Mouse (Mus musculus) central nervous system, embryonic 11.5 days (tissue): ENCODE measurements around the gene Cep250. TPM values are rescaled to one million over a fixed set of nuclear protein-coding genes. Genes with fewer than 3 reads are reported as not detected.

ENCODE experiments used
- polyA plus RNA-seq: library from polyadenylated mRNA; depleted of rRNA; stranded (reverse); fragments of >200 nt; gene quantifications from 2 replicates; pipeline ENCODE4 v1.2.3, GENCODE M21; 2012; rRNA removed

Cep250 gene
- 30.5 and 45.1 TPM in 2 replicates for polyA plus RNA-seq

DNA sequence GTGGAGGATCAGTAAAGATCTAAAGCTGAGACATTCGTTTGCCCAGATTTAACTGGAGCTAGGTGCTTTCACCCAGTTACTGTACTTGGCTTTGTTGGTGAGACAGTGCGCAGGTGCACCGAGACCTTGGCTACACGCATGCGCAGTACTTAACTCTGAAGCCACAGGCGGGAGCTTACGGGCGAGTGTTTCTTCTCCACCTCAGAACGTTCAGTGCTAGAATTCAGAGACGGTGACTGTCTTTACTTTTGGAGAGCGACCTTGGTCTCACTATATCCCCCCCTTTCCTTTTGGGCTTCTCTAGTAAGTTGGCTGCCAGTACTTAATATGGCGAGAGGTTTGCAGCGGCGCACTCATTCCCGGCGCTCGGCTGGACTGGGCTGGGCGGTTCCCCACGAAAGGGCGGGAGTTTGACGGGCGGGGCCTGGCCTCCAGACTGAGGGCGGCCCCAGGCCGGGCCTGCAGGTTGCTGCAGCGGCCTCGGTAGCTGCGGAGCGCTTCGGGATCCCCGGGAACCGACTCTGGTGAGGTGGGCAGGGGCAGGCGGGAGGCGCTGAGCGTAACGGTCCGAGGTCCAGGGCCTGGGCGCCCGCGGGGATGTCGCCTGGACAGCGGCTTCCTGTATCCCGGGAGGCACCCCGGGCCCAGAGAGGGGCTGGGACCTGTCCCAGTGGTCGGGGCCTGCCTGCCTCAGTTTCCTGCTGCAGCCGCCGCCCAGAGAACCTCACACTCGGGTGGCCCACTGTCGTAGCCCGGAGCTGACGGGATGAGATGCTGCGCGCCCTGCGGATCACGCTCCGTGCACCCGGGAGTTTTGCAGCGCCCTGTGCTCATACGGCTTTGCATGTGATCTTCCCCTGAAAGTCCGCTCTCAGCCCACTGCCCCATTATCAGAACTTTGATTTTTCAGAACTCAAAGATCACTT, at the start of gene Cep250:
TSS of gene Cep250 (plus strand) at position 325 of the 926 bp plus-strand sequence.

DNA sequence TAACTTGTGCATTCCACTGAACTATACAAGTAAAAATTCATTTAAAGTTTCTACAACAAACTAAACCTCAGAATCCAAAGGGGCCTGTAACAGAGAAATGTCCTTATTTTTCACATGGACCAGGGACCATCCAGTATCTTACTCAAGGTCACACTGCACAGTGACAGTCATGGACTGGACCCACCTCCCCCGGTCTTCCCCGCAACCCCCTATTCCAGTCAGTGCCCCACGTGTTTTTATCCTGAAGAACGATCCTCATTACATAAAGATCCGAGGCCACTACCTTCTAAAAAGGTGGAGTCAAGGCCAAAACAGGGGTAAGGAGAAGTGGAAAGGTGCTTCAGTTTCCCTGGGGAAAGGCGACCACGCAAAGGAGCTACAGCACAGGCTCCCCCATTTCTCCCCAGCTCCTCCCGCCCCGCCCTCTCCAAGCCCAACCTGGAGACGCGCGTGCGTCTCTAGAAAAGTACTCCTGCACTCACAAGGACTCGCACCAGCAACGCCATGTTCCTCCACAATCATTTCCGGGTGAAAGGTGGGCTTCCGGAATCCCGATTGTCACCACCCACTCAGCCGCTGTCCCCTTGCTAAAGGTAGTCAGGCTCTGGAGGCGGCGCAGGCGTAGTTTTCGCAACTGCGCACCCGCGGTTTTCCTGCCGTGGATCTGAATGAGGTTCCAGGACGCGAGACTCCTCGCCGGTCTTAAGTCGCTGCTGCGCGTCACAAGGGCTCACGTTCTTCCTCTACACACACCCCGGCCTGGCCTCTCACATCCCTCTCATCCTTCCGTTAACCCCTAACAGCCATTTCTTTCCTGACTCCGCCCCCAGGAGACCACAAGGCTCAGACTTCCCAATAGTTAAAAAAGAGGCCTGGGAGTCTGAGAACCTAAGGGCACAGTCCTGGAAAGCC, 26.5 kb upstream of the Cep250 start, which contains the start of gene Uqcc1:
TSS of gene Uqcc1 (minus strand) at position 780 of the 912 bp plus-strand sequence.

DNA sequence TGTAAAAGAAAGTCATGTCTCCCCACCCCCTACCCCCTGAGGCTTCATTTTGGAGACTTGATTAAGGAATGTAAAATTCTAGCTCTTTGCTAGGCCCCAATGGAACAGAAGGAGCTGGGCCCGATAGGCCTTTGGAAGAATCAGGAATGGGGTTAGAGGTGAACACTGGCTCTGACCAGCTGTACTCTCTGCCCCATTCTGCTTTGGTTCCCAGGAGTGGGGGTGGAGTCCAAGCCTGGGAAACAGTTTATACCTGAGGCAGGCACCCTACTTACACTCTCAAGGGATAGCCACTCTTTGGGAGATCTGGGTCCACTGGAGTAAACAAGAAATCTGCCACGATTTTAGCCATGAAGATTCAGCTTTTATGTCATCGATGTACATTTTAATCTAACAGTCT, 15.6 kb upstream of the Cep250 start, which contains the start of gene Gm15557:
TSS of gene Gm15557 (plus strand) at position 48 of the 400 bp plus-strand sequence.

DNA sequence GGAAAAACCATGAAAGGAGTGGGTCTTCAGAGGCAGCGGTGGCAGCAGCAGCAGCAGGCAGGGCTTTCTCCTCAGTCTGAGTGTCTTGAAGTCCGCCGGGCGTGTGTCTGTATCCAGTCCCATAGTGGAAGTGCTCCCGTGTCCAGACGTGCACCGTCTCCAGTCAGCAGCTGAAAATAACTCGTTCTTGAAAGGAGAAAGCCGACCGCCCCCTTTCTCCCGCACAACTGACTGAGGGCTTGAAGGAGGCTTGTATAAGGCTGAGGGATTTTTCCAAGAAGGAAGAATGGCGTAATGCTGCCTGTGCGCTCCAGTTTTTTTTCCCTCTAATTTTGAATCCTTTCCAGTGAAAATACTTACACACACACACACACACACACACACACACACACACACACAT, 11.1 kb upstream of the Cep250 start, which contains the start of gene Gdf5:
TSS of gene Gdf5 (minus strand) at position 244 of the 400 bp plus-strand sequence.

DNA sequence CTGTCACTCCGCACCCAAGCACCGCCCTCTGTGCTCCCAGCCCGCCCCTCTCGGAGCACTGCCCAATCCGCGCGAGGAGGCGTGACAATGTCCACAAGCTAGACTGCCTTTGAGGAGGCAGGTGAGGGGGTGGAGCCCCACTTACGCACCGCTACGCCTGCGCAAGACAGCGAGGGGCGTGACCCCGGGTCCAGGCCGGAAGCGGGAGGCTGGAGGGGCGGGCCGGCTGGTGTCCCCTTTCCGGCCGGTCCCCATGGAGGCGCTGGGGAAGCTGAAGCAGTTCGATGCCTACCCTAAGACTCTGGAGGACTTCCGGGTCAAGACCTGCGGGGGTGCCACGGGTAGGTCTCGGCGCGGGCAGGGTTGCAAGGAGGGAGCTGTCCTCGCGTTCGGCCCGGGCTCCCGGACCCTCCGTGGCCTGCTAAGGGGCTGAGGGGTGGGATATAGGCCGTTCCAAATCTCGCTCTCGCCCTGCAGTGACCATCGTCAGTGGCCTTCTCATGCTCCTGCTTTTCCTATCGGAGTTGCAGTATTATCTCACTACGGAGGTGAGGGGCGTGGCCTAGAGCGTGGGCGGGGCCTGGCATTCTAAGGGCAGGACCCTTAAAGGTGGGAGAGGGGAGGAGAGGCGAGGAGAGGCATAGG, 51.8 kb downstream of the Cep250 start, which contains the start of the genes 6430550D23Rik and Ergic3:
TSS of gene 6430550D23Rik (minus strand) at position 90 of the 645 bp plus-strand sequence.
TSS of gene Ergic3 (plus strand) at position 158 of the 645 bp plus-strand sequence.

Other genes starting within 250 kb of the Cep250 start
- gene Edem2, start 227.0 kb upstream of the Cep250 start, polyA plus RNA-seq: 24.3 and 29.5 TPM in 2 replicates
- not detected in 2 replicates for gene Gm17581, start 220.6 kb upstream of the Cep250 start, polyA plus RNA-seq
- gene Procr, start 205.3 kb upstream of the Cep250 start, polyA plus RNA-seq: 3.1 and 4.3 TPM in 2 replicates
- 6.7 and 8.1 TPM in 2 replicates for gene Mmp24, start 181.1 kb upstream of the Cep250 start, polyA plus RNA-seq
- gene BC029722, start 137.0 kb upstream of the Cep250 start, polyA plus RNA-seq: 9.6 and 9.7 TPM in 2 replicates
- gene Eif6, start 129.5 kb upstream of the Cep250 start, polyA plus RNA-seq: 107 and 134 TPM in 2 replicates
- gene Fam83c, start 121.6 kb upstream of the Cep250 start, polyA plus RNA-seq: 0.05 TPM in 1 of 2 replicates, not detected in the other
- 51.2 and 79.7 TPM in 2 replicates for gene Uqcc1, start 26.1 kb upstream of the Cep250 start, polyA plus RNA-seq
- gene Gm15557, start 15.7 kb upstream of the Cep250 start, polyA plus RNA-seq: not detected in 2 replicates
- gene Gdf5, start 11.1 kb upstream of the Cep250 start, polyA plus RNA-seq: 0.66 and 2.9 TPM in 2 replicates
- gene 6430550D23Rik, start 51.5 kb downstream of the Cep250 start, polyA plus RNA-seq: 2.1 and 2.9 TPM in 2 replicates
- 201 and 262 TPM in 2 replicates for gene Ergic3, start 51.6 kb downstream of the Cep250 start, polyA plus RNA-seq
- 0.04 and 0.14 TPM in 2 replicates for gene Fer1l4, start 96.5 kb downstream of the Cep250 start, polyA plus RNA-seq
- gene Spag4, start 108.7 kb downstream of the Cep250 start, polyA plus RNA-seq: 7.6 and 10.3 TPM in 2 replicates
- 75.0 and 96.1 TPM in 2 replicates for gene Cpne1, start 155.5 kb downstream of the Cep250 start, polyA plus RNA-seq
- gene Rbm12, start 155.5 kb downstream of the Cep250 start, polyA plus RNA-seq: 25.4 and 33.3 TPM in 2 replicates
- 4.9 and 10.8 TPM in 2 replicates for gene Gm28036, start 170.6 kb downstream of the Cep250 start, polyA plus RNA-seq
- gene Romo1, start 187.6 kb downstream of the Cep250 start, polyA plus RNA-seq: 301 and 635 TPM in 2 replicates
- 30.6 and 34.0 TPM in 2 replicates for gene Nfs1, start 187.7 kb downstream of the Cep250 start, polyA plus RNA-seq
- gene Rbm39, start 223.8 kb downstream of the Cep250 start, polyA plus RNA-seq: 307 and 357 TPM in 2 replicates
- gene Phf20, start 240.0 kb downstream of the Cep250 start, polyA plus RNA-seq: 25.3 and 33.0 TPM in 2 replicates